Mouse (Mus musculus): Measurements from ENCODE around the gene Ccdc36.

Ccdc36 gene

GRCm38 (mm10) chr9:108378736-108379135 lies 49.5 kb downstream of the Ccdc36 start:
- DNase-seq (ENCODE audit: extremely low spot score) = no peak

GRCm38 (mm10) chr9:108378234-108378633 lies 50.0 kb downstream of the Ccdc36 start:
- no peak for DNase-seq (ENCODE audit: extremely low spot score)

All from embryo, embryonic 9.5 days (tissue).